Mouse (Mus musculus) embryo, embryonic 11.5 days (tissue): ENCODE data around the gene Mab21l3.

Source experiments
- DNase-seq: peaks from one replicate; pipeline ENCODE4 v3.0.0-alpha.2; 2012; ENCODE audit warnings: low read depth, low spot score

Mab21l3 gene

GRCm38 (mm10) chr3:101803764-101804163, 45.0 kb downstream of the Mab21l3 start:
- no peak for DNase-seq

DNA sequence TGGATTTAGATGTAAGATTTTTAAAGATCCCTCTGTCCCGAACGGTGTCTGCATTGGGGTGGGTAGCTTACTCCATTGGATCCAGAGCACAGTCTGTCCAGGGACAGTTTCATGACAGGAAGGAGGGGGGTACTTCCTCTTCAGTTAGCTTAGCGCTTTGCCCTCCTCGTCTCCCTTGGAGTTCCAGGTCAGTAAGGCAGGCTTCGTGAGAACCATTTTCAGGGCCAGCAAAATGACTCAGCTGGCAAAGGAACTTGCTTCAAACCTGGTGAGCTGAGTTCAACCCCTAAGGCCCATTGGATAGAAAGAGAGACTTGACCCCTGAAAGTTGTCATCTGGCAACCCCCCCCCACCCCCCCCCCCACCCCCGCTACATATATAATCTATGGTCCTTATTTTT, 46.0 kb downstream of the Mab21l3 start:
- DNase-seq: no peak

- DNase-seq: no peak
These were observed 48.2 kb downstream of the Mab21l3 start for GRCm38 (mm10) chr3:101800596-101801018.

- no peak for DNase-seq
These were observed 48.7 kb downstream of the Mab21l3 start for GRCm38 (mm10) chr3:101799852-101800595.

DNA sequence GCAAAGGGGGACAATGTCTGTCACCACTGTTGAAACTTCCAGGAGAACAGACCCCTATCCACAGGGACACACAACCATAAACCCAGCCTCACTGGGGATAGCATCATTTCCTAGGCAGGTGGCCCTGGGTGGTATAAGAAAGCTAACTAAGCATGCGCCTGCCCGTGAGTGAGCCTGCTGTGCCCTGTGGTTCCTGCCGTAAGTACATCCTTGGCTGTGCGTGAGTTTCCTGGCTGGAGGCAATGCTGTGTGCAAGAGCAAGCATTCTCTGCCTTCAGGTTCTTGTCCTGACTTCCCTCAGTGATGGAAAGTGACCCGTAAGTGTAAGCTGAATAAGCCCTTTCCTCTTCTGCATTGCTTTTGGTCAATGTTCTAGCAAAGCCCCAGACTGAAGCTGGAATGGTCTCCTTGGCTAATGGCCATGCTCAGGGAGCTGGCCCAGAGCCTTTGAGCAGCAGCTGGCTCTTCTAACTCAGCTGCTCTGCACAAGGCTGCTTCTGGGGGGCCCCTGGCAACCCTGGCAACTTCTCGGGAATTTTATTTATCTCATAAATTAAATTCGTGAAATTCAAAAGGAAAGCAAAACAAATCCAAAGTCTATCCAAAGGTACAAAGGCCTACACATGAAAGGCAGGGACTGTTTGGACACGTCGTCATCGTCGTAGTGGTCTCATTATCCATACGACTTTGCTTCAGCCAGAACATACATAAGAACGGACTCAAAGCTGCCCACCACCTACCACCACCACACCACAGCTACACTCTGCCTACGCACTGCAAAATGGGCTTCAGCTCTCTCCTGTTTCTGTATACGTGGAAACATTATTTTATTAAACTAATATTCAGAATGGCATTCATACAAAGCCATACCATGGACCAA, 50.7 kb downstream of the Mab21l3 start:
- DNase-seq: no peak

DNA sequence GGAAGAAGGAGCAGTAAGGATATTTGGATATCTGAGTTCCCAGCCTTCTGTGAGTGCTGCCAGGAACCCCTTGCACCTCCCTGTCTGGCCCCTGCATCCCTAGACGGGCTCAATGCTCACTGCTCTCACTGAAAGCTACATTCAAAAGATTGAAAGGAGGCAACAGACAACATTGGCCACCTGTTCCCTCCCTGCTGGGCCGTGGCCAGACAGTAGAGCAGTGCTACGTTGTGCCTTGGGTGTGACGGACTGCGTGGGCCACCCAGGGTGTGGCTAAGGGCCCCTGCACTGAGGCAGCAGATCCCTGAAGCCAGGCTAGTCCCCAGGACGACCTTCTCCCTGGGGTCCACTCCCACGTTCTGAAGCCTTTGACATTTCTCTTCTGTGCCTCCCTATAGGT, 52.5 kb downstream of the Mab21l3 start:
- no peak for DNase-seq

GRCm38 (mm10) chr3:101795387-101796039, 53.2 kb downstream of the Mab21l3 start:
- no peak for DNase-seq

- no peak for DNase-seq
These were observed 54.1 kb downstream of the Mab21l3 start for GRCm38 (mm10) chr3:101794666-101795065.

- DNase-seq: no peak
These were observed 54.7 kb downstream of the Mab21l3 start for GRCm38 (mm10) chr3:101794026-101794425.

DNA sequence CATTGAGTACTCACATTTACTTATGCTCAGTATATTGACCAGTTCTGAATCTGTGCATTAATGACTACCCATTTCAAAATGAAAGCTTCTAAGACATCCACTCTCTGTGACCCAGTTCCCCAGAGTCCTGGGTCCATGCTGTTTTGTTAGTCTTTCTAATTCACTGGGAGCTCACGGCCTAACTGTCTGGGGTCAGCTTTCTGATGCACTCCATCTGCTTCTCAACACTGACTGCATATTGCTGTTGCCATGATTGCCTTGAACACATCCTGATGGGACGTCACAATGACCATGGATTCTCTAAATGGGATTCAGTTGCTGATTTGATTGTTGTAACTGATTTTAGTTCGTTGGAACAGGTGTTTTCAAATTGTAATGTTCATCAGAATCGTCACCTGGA, 56.6 kb downstream of the Mab21l3 start:
- no peak for DNase-seq

DNA sequence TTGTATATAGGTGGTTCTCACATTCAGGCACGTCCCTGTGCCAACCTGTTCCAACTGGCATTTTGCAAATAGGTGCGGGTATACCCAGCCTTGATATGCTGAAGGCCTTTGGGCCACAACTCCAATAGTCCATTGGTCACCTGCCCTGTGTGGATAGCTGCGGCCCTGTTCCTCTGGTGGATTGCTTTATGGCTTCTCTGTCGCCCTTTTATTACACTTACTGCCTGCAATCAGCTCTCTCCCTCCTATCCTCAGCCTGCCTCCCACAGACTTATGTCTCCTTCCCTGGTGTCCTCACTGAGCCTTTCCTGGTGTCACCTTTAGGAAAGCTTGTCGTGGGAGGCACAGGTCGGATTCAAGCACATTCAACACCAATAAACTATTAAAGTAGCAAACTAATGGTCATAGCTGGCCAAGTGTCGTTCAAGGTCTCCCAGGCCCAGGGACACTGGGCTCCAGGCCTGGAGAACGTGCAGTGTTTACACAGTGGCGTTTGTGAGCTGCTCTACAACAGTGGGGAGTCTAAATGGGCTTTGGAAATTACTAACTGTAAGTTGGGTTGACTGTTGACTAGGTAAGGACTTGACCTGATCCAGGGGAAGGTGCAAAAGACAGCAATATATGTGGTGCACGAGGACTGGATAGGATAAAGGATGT, 63.9 kb downstream of the Mab21l3 start:
- no peak for DNase-seq

DNA sequence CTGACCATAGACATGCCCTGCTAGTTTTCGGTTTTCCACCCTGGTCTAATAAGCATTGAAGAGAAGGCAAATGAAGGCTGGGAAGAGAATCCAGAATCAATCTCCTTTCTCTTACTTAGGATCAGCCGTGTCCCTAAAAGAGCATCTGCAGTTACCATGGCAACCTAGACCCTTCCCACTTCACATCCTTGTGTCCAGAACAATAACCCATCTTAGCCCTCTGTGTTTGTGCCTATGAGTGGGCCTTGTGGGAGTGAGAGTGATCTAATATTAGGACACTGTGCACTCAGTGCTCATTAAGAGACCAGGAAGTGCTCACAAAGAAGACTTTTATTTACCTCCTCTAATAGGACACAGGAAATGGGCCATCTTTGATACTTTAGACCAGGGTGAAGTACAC, 65.0 kb downstream of the Mab21l3 start:
- DNase-seq: no peak

GRCm38 (mm10) chr3:101780874-101781483, 67.8 kb downstream of the Mab21l3 start:
- DNase-seq: no peak

DNA sequence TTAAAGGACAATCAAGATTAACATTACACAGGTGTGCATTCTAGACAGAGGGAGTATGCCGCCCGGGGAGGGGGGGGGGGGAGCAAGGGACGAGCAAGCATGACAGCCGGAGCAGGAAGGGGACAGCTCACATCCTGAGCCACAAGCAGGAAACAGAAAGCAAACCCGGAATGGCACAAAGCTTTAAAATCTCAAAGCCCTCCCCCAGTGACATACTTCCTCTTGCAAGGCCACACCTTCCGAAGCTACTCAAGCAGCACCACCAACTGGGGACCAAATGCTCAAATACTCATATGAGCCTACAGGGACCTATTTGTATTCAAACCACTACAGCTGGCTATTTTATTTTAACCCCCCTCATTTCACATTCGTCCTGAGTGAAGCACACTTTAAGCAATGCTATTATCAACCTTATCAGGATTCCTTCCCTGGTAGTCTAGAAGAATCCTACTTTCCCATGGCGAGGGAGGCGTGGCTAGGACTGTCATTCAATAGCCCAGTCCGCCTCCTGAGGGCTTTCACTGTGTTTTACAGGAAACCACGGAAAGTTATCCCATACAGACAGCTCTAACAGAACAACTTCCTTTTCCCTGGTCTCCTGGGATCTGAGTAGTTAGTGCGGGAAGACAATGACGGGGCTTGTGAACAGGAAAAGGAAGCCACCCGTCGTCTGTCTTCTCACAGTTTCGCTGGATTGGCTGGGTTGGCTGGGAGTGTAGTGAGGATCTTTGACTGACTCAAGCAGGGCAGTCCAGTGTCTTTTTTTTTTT, 69.7 kb downstream of the Mab21l3 start:
- no peak for DNase-seq

- DNase-seq: no peak
These were observed 73.0 kb downstream of the Mab21l3 start for GRCm38 (mm10) chr3:101775732-101776131.

DNA sequence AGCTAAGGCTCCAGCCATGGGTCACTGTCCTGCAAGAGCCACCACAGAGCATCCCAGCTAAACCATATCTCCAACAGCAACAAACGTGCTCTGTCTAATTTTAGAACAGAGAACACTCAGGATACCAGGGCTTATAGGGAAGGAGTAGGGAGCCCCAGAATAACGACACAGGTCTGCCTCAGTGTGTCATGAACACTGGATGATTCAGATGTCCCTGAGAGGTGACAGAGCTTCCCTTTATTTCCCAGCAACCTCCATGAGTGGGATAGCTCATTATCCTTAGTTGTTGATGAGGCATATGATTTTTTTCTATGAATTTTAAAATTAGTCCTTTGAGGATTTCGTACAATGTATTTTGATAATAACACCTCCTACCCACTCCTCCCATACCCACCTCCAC, 78.2 kb downstream of the Mab21l3 start:
- DNase-seq: no peak

GRCm38 (mm10) chr3:101763566-101763965, 85.2 kb downstream of the Mab21l3 start:
- no peak for DNase-seq
